Mouse (Mus musculus) G1E (cell line): Measurements from ENCODE around the gene Nudt15. TPM values are rescaled to one million over a fixed set of nuclear protein-coding genes. Genes with fewer than 3 reads are reported as not detected.
A peak's percentile ranks its signal among the peaks of the same experiment; 100 is the strongest.
"Not testable (repeated sequence)": the region's sequence is repeated elsewhere in the genome, so short reads cannot be mapped to it uniquely, and the experiment has no call there.

Experiments
- ATAC-seq: 2 replicates; pipeline ENCODE4 v1.8.0; 2016; ENCODE audit warnings: mild to moderate bottlenecking; ENCODE audit not compliant: insufficient number of reproducible peaks, poor library complexity, low FRiP score, severe bottlenecking; ENCODE audit errors: extremely low read depth
- DNase-seq: peaks from one replicate; pipeline ENCODE4 v3.0.0; 2012; ENCODE audit warnings: low spot score
- H3K27me3 ChIP-seq: 2 replicates; pipeline ENCODE4 v1.6.1; 2012; ENCODE audit warnings: mild to moderate bottlenecking, low read length, inconsistent platforms; ENCODE audit not compliant: insufficient read depth
- H3K36me3 ChIP-seq: replicated peaks from 2 replicates; pipeline ENCODE3; 2012; ENCODE audit warnings: mild to moderate bottlenecking, inconsistent platforms
- H3K4me1 ChIP-seq: 2 replicates; pipeline ENCODE4 v1.6.1; 2012; ENCODE audit warnings: low read depth, low read length, inconsistent platforms, mixed read lengths; ENCODE audit not compliant: insufficient read depth
- H3K4me3 ChIP-seq: 2 replicates; pipeline ENCODE4 v1.5.1; 2012; ENCODE audit warnings: low read depth, mild to moderate bottlenecking, inconsistent platforms, low read length, moderate library complexity, mixed read lengths
- H3K9me3 ChIP-seq: replicated peaks from 2 replicates; pipeline ENCODE4 v1.6.1; 2012; ENCODE audit warnings: inconsistent platforms
- CTCF ChIP-seq: IDR thresholded peaks from 2 replicates; pipeline ENCODE4 v1.5.1; 2012; ENCODE audit warnings: low read depth, low read length, inconsistent platforms, mixed read lengths
- GATA1 ChIP-seq: IDR thresholded peaks from 2 replicates; pipeline ENCODE4 v1.6.1; 2012; ENCODE audit warnings: borderline replicate concordance, low read length, inconsistent platforms, mixed read lengths
- GATA2 ChIP-seq: IDR thresholded peaks from 2 replicates; pipeline ENCODE4 v1.6.1; 2012; ENCODE audit warnings: low read depth, low read length, inconsistent platforms, borderline replicate concordance
- POLR2AphosphoS5 ChIP-seq: IDR thresholded peaks from 2 replicates; pipeline ENCODE4 v1.6.1; 2012; ENCODE audit warnings: low read depth, low read length, inconsistent platforms; ENCODE audit not compliant: insufficient replicate concordance
- TAL1 ChIP-seq: conservative IDR thresholded peaks from 2 replicates; pipeline ENCODE4 v1.6.1; 2012; ENCODE audit warnings: low read depth, low read length, inconsistent platforms, mixed read lengths
- polyA plus RNA-seq: library from polyadenylated mRNA; stranded (reverse); fragments of >175 nt; gene quantifications from 2 replicates; pipeline ENCODE4 v1.2.3, GENCODE M21; 2012
- total RNA-seq, 2 experiments: library from RNA; stranded (forward) in 1 of 2; stranded (reverse) in 1 of 2; fragments of 200-1000 nt in 1 of 2; fragments of >200 nt in 1 of 2; fragmentation: Nextera tagmentation in 1 of 2; gene quantifications; 2 replicates each; pipeline ENCODE4 v1.2.3; 2014 to 2017

Nudt15 gene
- total and polyA plus RNA-seq, 3 experiments, result 0.90 to 8.0 (median 6.8) TPM

DNA sequence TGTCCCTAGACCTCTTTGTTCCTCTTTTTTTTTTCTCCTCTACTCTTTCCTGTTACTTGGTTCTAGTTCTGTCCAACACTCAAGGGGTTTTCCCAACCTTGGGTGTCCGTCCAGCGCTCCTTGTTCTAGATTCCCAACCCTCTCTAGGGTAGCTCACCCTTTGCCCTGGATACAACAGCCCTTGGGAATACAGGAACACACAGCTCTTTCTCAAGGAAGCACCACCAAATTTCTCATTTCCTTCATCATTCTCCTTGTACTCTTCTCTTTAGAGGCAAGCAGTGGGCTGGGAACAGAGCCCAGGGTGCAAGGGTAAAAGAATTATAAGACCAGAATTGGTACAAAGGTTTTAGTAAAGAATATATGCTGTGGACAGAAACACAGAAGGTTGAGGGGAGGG lies 12.4 kb downstream of the Nudt15 start:
- peaks cover 29% of the 10 kb centered on the region for H3K27me3 ChIP-seq
- H3K9me3 ChIP-seq, result no peaks in the 10 kb centered on the region
- H3K36me3 ChIP-seq, result no peaks in the 10 kb centered on the region
- ATAC-seq (no peak), DNase-seq (no peak)
- no peak overlapping the region for H3K4me3 ChIP-seq
- TF ChIP-seq TAL1 (no peak), GATA1 (no peak), POLR2AphosphoS5 (no peak), GATA2 (no peak), CTCF (no peak)
- no peaks in the 10 kb centered on the region; the same call in 1 of the 2 replicates for H3K4me1 ChIP-seq

GRCm38 (mm10) chr14:73533755-73534465 lies 14.1 kb downstream of the Nudt15 start:
- ATAC-seq (no peak), DNase-seq (no peak)
- TF ChIP-seq TAL1, result no peak
- TF ChIP-seq POLR2AphosphoS5, result no peak
- no peak for TF ChIP-seq GATA2
- no peak for TF ChIP-seq CTCF
- no peak for TF ChIP-seq GATA1
- Histone ChIP-seq H3K36me3 (no peaks in the 10 kb centered on the region), H3K9me3 (no peaks in the 10 kb centered on the region), H3K4me3 (no peak overlapping the region), H3K4me1 (no peaks in the 10 kb centered on the region; the same call in 1 of the 2 replicates), H3K27me3 (peaks cover 31% of the 10 kb centered on the region)

DNA sequence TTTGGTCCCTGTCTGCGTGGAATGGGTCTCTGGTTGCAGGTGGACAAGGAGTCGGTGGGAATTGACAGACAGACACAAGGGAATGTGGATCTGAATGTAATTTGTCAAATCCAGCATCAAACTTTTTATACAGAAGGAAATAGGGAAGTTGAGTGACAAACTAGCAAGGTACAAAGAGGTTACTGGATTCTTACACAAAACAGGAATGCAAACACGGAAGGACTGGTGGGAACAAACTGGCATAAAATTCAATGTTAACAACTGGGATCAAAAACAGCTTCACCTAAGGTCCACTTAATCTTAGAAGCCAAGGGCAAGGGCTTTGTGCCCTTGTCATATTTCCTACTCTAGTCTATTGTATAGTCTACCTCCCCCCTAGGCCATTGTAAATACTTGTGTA lies 19.4 kb downstream of the Nudt15 start:
- H3K4me1 ChIP-seq, result peaks cover 11% of the 10 kb centered on the region
- not testable (repeated sequence) for H3K4me3 ChIP-seq, H3K36me3 ChIP-seq, ATAC-seq, H3K9me3 ChIP-seq, DNase-seq
- H3K27me3 ChIP-seq, result peaks cover 11% of the 10 kb centered on the region; the same call in 1 of the 2 replicates

DNA sequence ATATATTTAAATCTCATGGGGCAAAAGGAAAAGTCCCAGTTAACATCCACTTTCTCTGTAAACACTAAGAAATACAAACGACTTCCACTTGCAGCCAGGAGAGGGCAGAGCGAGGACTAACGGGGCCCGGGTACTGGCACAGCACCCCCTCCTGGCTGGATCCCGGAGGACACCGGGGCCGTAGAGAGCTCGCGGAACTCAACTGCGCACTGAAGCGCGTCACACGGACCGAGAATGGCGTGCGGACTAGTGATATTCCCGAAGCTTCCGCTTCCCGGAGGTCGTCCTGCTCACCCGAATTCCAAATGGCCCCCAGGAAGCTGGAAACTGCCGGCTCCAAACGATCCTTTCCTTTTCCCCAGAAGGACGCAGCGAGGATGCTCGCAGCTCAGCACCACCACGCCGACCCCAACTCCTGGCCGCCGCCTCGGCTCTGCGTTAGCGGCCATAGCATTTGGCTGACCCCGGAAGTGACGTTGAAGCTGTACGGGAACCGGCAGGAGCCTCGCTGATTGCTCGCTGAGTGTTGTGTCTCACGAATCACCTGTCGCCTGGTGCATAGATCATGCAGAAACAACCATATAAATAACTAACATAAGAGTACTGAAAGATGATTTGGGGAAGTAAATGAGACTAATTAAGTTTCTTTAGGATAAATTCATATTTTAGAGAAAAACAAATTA lies 23.1 kb downstream of the Nudt15 start, which contains the start of gene Sucla2:
Sucla2 (plus strand) TSS at position 554 of the 683 bp plus-strand sequence.
- TF ChIP-seq CTCF (peak; percentile 89), TAL1 (no peak), POLR2AphosphoS5 (no peak)
- no peaks in the 10 kb centered on the region for H3K9me3 ChIP-seq
- peak within 1 kb of the TSS; percentile 70 for H3K4me3 ChIP-seq
- peaks cover 2% of the 10 kb centered on the region for H3K36me3 ChIP-seq
- DNase-seq (peak; percentile 86), ATAC-seq (peak; percentile 96)
- H3K27me3 ChIP-seq, result peaks cover under 1% of the 10 kb centered on the region; the same call in 1 of the 2 replicates
- peaks cover 11% of the 10 kb centered on the region for H3K4me1 ChIP-seq

GRCm38 (mm10) chr14:73524136-73524535 lies 23.9 kb downstream of the Nudt15 start:
- peaks cover 11% of the 10 kb centered on the region for H3K4me1 ChIP-seq
- H3K9me3 ChIP-seq, result no peaks in the 10 kb centered on the region
- no peaks in the 10 kb centered on the region for H3K27me3 ChIP-seq
- no peak for ATAC-seq
- TF ChIP-seq GATA1, result no peak
- TF ChIP-seq POLR2AphosphoS5, result no peak
- TF ChIP-seq TAL1, result no peak
- TF ChIP-seq CTCF, result no peak
- no peak for TF ChIP-seq GATA2
- no peak for DNase-seq
- no peak overlapping the region; the same call in 1 of the 2 replicates for H3K4me3 ChIP-seq
- H3K36me3 ChIP-seq, result peaks cover 2% of the 10 kb centered on the region

GRCm38 (mm10) chr14:73509765-73510423 lies 38.1 kb downstream of the Nudt15 start, which contains the start of gene Med4:
Gene Med4, plus strand, starts transcription at chr14:73510025.
- H3K4me3 ChIP-seq, result peak within 1 kb of the TSS; percentile 94
- peaks cover 8% of the 10 kb centered on the region for H3K27me3 ChIP-seq
- H3K4me1 ChIP-seq, result peaks cover 48% of the 10 kb centered on the region
- H3K9me3 ChIP-seq, result 0 out of 2 replicates have a peak, but pooled peaks cover 3% of the 10 kb centered on the region
- ATAC-seq, result peak; percentile 75
- peaks cover 30% of the 10 kb centered on the region for H3K36me3 ChIP-seq
- TF ChIP-seq POLR2AphosphoS5, result no peak
- peak; percentile 99 for TF ChIP-seq CTCF
- peak; percentile 83 for DNase-seq
